Mouse (Mus musculus): Measurements from ENCODE around the gene Vamp2. TPM values are rescaled to one million over a fixed set of nuclear protein-coding genes. Genes with fewer than 3 reads are reported as not detected.

The Vamp2 gene
- polyA plus RNA-seq, 1 experiment from 2014 or later, result 91.1 TPM

DNA sequence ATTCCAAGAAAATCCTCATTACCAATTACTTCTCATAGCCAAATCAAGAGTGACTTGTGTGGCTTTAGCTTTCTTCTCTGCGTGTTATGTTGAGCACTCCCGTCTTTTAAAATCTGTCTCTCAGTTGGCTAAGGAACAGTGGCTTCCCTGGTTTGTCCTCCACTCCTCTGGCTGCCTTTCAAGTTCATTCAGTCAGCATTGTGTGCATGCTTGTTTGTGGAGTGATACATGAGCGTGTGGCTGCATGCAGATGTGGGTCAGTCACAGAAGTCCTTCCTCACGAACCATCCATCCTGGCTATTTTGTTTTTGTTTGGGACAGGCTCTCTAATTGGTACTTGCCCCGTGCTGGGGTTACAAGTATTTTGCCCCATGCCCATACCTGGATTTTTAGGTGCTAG is 11.7 kb upstream of the Vamp2 start:
- Histone ChIP-seq H3K27me3 (ENCODE audit: control insufficient read depth, insufficient read depth, low read length) (no peaks in the 10 kb centered on the region), H3K4me2 (ENCODE audit: low read depth, low read length) (no peak overlapping the region), H3K27ac (ENCODE audit: low read length) (no peak overlapping the region), H3K9ac (ENCODE audit: low read length) (0 out of 2 replicates have a peak overlapping the region, but pooled peaks have one; percentile 25), H3K9me3 (replicated peaks; ENCODE audit: control insufficient read depth, low read length) (no peaks in the 10 kb centered on the region), H3K4me1 (ENCODE audit: control insufficient read depth, insufficient read depth, low read length) (peaks cover 21% of the 10 kb centered on the region), H3K36me3 (ENCODE audit: control insufficient read depth, insufficient read depth) (no peaks in the 10 kb centered on the region), H3K4me3 (ENCODE audit: low read length) (no peak overlapping the region)
- ATAC-seq (replicated peaks; ENCODE audit: extremely low read depth, insufficient read depth, low FRiP score), result no peak
- WGBS, result 59% methylated on average over 5 of the region's 5 CpGs

DNA sequence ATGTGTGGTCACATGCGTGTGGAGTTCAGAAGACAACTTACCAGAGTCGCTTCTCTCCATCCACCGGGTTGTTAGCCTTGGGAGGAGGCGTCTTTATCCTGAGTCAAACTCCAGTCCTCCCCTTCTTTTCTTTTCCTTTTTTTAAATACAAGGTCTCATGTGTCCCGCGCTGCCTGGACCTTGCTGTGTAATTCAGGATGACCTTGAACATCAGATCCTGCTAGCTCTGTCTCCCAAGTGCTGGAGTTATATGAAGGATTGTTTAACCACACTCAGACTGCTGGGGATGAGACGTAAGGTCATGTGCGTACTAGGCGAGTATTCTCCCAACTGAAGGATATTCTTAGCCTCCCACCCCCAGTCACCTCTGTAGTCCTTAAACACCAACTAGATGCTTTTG is 11.0 kb upstream of the Vamp2 start:
- Histone ChIP-seq H3K9ac (ENCODE audit: low read length) (no peak overlapping the region), H3K27me3 (ENCODE audit: control insufficient read depth, insufficient read depth, low read length) (no peaks in the 10 kb centered on the region), H3K4me3 (ENCODE audit: low read length) (no peak overlapping the region), H3K4me1 (ENCODE audit: control insufficient read depth, insufficient read depth, low read length) (peaks cover 19% of the 10 kb centered on the region), H3K36me3 (ENCODE audit: control insufficient read depth, insufficient read depth) (no peaks in the 10 kb centered on the region), H3K4me2 (ENCODE audit: low read depth, low read length) (no peak overlapping the region), H3K27ac (ENCODE audit: low read length) (no peak overlapping the region), H3K9me3 (replicated peaks; ENCODE audit: control insufficient read depth, low read length) (no peaks in the 10 kb centered on the region)
- 71% methylated on average over 9 of the region's 9 CpGs for WGBS
- no peak for ATAC-seq (replicated peaks; ENCODE audit: extremely low read depth, insufficient read depth, low FRiP score)

DNA sequence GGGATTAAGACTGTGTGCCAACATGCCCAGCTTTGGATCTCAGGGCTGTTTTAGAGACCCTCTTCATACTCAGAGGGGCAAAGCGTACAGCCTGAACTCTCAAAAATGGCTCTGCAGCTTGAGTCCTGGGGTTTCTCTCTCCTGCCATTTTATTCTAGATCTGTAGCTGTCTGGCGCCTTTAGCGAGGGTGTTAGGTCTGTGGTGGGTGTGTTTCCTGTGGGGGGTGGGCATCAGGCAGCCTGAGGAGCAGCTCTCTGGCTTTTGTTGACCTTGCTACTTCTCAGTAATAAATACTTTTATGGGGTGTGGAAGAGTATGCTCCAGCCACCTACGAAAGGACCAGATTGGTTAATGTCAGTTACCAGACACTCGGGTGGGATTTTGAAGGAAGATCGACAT is 10.2 kb upstream of the Vamp2 start:
- no peaks in the 10 kb centered on the region for H3K36me3 ChIP-seq (ENCODE audit: control insufficient read depth, insufficient read depth)
- peaks cover 16% of the 10 kb centered on the region for H3K4me1 ChIP-seq (ENCODE audit: control insufficient read depth, insufficient read depth, low read length)
- H3K4me2 ChIP-seq (ENCODE audit: low read depth, low read length), result no peak overlapping the region
- WGBS, result 83% methylated on average over 6 of the region's 6 CpGs
- no peak overlapping the region for H3K4me3 ChIP-seq (ENCODE audit: low read length)
- no peaks in the 10 kb centered on the region for H3K27me3 ChIP-seq (ENCODE audit: control insufficient read depth, insufficient read depth, low read length)
- no peak overlapping the region for H3K27ac ChIP-seq (ENCODE audit: low read length)
- no peaks in the 10 kb centered on the region for H3K9me3 ChIP-seq (replicated peaks; ENCODE audit: control insufficient read depth, low read length)
- no peak overlapping the region for H3K9ac ChIP-seq (ENCODE audit: low read length)
- no peak for ATAC-seq (replicated peaks; ENCODE audit: extremely low read depth, insufficient read depth, low FRiP score)

DNA sequence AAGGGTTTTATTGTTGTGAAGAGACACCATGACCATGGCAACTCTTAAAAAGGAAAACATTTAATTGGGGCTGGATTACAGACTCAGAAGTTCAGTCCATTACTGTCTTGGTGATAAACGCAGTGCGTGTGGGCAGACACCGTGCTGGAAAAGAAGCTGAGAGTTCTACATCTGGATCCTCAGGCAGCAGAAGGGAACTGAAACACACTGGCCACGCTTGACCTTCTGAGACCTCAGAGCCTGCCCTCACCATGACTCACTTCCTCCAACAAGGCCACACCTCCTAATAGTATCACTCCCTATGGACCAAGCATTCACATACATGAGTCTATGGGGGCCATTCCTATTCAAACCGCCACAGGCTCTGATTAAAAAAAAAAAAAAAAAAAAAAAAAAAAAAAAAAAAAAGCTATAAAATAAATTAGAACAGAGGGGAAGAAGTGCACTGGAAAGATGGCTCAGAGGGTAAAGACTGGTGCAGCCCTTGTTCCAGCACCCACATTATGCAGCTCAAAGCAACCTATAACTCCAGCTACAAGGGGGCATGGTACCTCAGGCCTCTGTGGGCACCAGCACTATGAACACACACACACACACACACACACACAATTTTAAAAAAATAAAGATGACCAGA is 9.4 kb upstream of the Vamp2 start:
- Histone ChIP-seq H3K27me3 (ENCODE audit: control insufficient read depth, insufficient read depth, low read length) (no peaks in the 10 kb centered on the region), H3K4me1 (ENCODE audit: control insufficient read depth, insufficient read depth, low read length) (peaks cover 13% of the 10 kb centered on the region), H3K9me3 (replicated peaks; ENCODE audit: control insufficient read depth, low read length) (no peaks in the 10 kb centered on the region), H3K4me2 (ENCODE audit: low read depth, low read length) (no peak overlapping the region), H3K36me3 (ENCODE audit: control insufficient read depth, insufficient read depth) (no peaks in the 10 kb centered on the region), H3K9ac (ENCODE audit: low read length) (no peak overlapping the region), H3K4me3 (ENCODE audit: low read length) (no peak overlapping the region), H3K27ac (ENCODE audit: low read length) (0 out of 2 replicates have a peak overlapping the region, but pooled peaks have one; percentile 18)
- WGBS, result 58% methylated on average over 5 of the region's 5 CpGs
- ATAC-seq (replicated peaks; ENCODE audit: extremely low read depth, insufficient read depth, low FRiP score), result no peak

DNA sequence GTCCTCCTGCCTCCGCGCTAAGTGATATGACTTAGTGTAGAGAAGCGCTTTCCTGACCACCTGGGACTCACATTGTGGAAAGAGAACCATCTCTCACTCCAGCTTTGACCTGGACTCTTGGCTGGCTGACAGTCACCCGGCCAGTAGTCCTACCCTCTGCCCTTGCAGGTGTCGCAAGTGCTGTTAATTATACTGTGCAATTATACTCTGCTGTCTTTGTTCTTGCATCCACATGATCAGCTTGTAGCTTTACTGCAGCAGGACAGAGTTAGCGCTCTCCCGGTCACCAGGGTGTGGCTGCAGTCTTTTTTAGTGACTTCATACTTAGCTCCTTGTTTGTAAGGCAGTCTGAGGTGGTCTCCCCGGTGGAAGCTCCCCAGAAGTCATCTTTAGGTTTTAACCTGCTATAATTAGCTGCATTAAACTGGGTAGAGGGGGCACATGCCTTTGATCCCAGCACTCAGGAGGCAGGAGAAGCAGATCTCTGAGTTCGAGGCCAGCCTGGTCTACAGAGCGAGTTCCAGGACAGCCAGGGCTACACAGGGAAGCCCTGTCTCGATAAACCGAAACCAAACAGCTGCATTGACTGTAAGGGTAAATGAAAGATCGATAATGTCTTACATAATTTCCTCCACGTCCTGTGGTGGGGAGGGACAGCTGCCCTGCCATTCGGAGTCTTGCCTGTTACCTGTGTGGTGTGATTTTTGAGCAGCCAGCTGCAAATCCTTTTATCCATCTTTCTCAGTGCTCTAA is 8.0 kb upstream of the Vamp2 start:
- peaks cover 6% of the 10 kb centered on the region for H3K4me1 ChIP-seq (ENCODE audit: control insufficient read depth, insufficient read depth, low read length)
- H3K9ac ChIP-seq (ENCODE audit: low read length), result no peak overlapping the region
- H3K4me3 ChIP-seq (ENCODE audit: low read length), result no peak overlapping the region
- H3K36me3 ChIP-seq (ENCODE audit: control insufficient read depth, insufficient read depth), result no peaks in the 10 kb centered on the region
- H3K4me2 ChIP-seq (ENCODE audit: low read depth, low read length), result no peak overlapping the region
- H3K27me3 ChIP-seq (ENCODE audit: control insufficient read depth, insufficient read depth, low read length), result no peaks in the 10 kb centered on the region
- no peak overlapping the region for H3K27ac ChIP-seq (ENCODE audit: low read length)
- WGBS, result 74% methylated on average over 15 of the region's 15 CpGs
- H3K9me3 ChIP-seq (replicated peaks; ENCODE audit: control insufficient read depth, low read length), result no peaks in the 10 kb centered on the region
- ATAC-seq (replicated peaks; ENCODE audit: extremely low read depth, insufficient read depth, low FRiP score), result no peak

DNA sequence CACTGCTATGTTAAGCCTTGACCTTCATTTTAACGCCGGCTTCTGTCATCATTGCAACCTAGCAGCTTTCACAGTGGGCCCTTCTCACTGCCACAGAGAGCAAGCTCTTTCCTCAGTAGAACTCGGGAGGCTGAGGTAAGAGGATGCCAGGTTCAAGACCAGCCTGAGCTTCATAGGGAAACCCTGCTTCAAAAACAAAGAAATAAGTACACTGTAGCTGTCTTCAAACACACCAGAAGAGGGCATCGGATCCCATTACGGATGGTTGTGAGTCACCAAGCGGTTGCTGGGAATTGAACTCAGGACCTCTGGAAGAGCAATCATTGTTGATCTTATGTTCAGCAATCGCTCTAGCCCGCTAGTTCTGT is 7.5 kb upstream of the Vamp2 start:
- H3K4me3 ChIP-seq (ENCODE audit: low read length), result no peak overlapping the region
- H3K9me3 ChIP-seq (replicated peaks; ENCODE audit: control insufficient read depth, low read length), result no peaks in the 10 kb centered on the region
- H3K27me3 ChIP-seq (ENCODE audit: control insufficient read depth, insufficient read depth, low read length), result no peaks in the 10 kb centered on the region
- WGBS, result 85% methylated on average over 8 of the region's 8 CpGs
- no peak overlapping the region for H3K27ac ChIP-seq (ENCODE audit: low read length)
- H3K36me3 ChIP-seq (ENCODE audit: control insufficient read depth, insufficient read depth), result no peaks in the 10 kb centered on the region
- no peak overlapping the region for H3K4me2 ChIP-seq (ENCODE audit: low read depth, low read length)
- peaks cover 6% of the 10 kb centered on the region for H3K4me1 ChIP-seq (ENCODE audit: control insufficient read depth, insufficient read depth, low read length)
- no peak for ATAC-seq (replicated peaks; ENCODE audit: extremely low read depth, insufficient read depth, low FRiP score)
- H3K9ac ChIP-seq (ENCODE audit: low read length), result no peak overlapping the region

DNA sequence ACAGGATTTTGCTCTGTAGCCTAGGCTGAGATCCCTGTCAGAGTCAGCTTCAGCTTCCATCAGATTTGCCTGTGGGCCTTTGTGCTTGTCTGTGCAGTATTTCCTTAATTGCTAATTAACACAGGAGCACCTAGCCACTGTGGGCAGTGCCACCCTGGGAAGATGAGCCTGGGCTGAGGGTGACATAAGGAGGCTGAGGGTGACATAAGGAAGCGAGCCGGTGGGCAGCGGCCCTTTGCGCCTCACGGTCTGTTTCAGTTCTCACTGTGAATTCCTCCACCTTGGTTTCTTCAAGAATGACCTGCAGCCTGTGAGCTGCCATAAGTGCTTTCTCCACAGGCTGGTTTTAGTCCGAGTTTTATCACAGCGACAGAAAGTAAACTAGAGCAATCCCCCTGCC is 6.7 kb upstream of the Vamp2 start:
- no peak overlapping the region for H3K4me2 ChIP-seq (ENCODE audit: low read depth, low read length)
- no peak overlapping the region for H3K27ac ChIP-seq (ENCODE audit: low read length)
- no peaks in the 10 kb centered on the region for H3K27me3 ChIP-seq (ENCODE audit: control insufficient read depth, insufficient read depth, low read length)
- no peak for ATAC-seq (replicated peaks; ENCODE audit: extremely low read depth, insufficient read depth, low FRiP score)
- no peaks in the 10 kb centered on the region for H3K36me3 ChIP-seq (ENCODE audit: control insufficient read depth, insufficient read depth)
- no peak overlapping the region for H3K9ac ChIP-seq (ENCODE audit: low read length)
- no peak overlapping the region for H3K4me3 ChIP-seq (ENCODE audit: low read length)
- H3K4me1 ChIP-seq (ENCODE audit: control insufficient read depth, insufficient read depth, low read length), result peaks cover 3% of the 10 kb centered on the region
- no peaks in the 10 kb centered on the region for H3K9me3 ChIP-seq (replicated peaks; ENCODE audit: control insufficient read depth, low read length)
- 77% methylated on average over 7 of the region's 7 CpGs for WGBS

DNA sequence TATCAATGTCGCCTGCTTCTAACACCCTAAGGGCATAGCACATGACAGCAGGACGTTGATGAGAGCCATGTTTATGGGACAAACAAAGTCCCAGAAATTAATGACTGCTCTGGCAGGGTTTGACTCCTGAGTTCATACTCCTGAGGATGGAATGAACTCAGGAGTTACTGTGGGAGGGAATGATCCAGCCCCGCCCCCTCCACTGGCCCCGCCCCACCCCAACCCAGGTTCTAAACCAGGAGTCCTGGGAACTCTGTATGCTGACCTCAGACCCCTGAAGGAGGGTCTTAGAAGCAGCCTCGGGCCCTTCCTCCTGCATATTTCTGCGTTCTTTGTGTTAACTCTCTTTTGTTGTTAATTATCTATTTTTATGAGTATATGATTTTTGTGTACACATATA is 2.7 kb upstream of the Vamp2 start:
- Histone ChIP-seq H3K4me3 (ENCODE audit: low read length) (no peak overlapping the region), H3K36me3 (ENCODE audit: control insufficient read depth, insufficient read depth) (peaks cover 9% of the 10 kb centered on the region), H3K9me3 (replicated peaks; ENCODE audit: control insufficient read depth, low read length) (no peaks in the 10 kb centered on the region), H3K4me2 (ENCODE audit: low read depth, low read length) (no peak overlapping the region), H3K27me3 (ENCODE audit: control insufficient read depth, insufficient read depth, low read length) (no peaks in the 10 kb centered on the region), H3K9ac (ENCODE audit: low read length) (no peak overlapping the region), H3K4me1 (ENCODE audit: control insufficient read depth, insufficient read depth, low read length) (peaks cover 23% of the 10 kb centered on the region), H3K27ac (ENCODE audit: low read length) (no peak overlapping the region)
- ATAC-seq (replicated peaks; ENCODE audit: extremely low read depth, insufficient read depth, low FRiP score), result no peak
- WGBS, result 77% methylated on average over 6 of the region's 6 CpGs

DNA sequence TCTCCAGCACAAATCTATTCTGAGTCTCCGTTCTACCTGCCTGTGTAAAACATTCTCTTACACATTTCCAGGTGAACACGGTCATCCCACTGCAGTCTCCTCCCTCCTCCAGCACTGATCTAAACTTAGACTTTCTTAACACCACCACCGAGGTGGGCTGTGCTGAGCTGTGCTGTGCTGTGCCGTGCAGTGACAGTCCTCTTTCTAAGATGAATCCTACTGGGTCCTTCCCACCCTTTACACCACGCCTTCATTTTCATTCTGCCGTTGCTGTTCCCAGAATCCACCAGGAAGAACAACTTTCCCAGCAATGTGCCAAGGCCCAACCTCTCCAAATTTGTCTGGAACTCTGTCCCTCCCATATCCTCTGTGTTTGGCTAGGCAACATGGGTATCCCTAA is 1.9 kb upstream of the Vamp2 start:
- Histone ChIP-seq H3K4me3 (ENCODE audit: low read length) (no peak overlapping the region), H3K4me1 (ENCODE audit: control insufficient read depth, insufficient read depth, low read length) (peaks cover 28% of the 10 kb centered on the region), H3K4me2 (ENCODE audit: low read depth, low read length) (no peak overlapping the region), H3K27me3 (ENCODE audit: control insufficient read depth, insufficient read depth, low read length) (no peaks in the 10 kb centered on the region), H3K9ac (ENCODE audit: low read length) (peak overlapping the region; percentile 22; the same call in 1 of the 2 replicates), H3K36me3 (ENCODE audit: control insufficient read depth, insufficient read depth) (peaks cover 10% of the 10 kb centered on the region), H3K9me3 (replicated peaks; ENCODE audit: control insufficient read depth, low read length) (no peaks in the 10 kb centered on the region), H3K27ac (ENCODE audit: low read length) (peak overlapping the region; percentile 95)
- ATAC-seq (replicated peaks; ENCODE audit: extremely low read depth, insufficient read depth, low FRiP score), result no peak
- WGBS, result 34% methylated on average over 6 of the region's 6 CpGs
